Mouse (Mus musculus) limb, embryonic 12.5 days (tissue): ENCODE measurements around the gene Grap2. TPM values are rescaled to one million over a fixed set of nuclear protein-coding genes. Genes with fewer than 3 reads are reported as not detected.

Experiments
- ATAC-seq: fragments of 200-750 bp; cut with Nextera tagmentation; 2 replicates; pipeline ENCODE4 v1.8.0; 2017; ENCODE audit warnings: low read depth, moderate TSS enrichment; ENCODE audit not compliant: insufficient number of reproducible peaks, insufficient read depth, low FRiP score, low TSS enrichment
- H3K27ac ChIP-seq: fragments of 300-500 bp; sonication (generic); 2 replicates; pipeline ENCODE4 v1.5.1; 2016; ENCODE audit warnings: mild to moderate bottlenecking, moderate library complexity
- H3K27me3 ChIP-seq: fragments of 300-500 bp; sonication (generic); 2 replicates; pipeline ENCODE4 v1.6.1; 2016; ENCODE audit warnings: mild to moderate bottlenecking, moderate library complexity
- H3K36me3 ChIP-seq: fragments of 300-500 bp; sonication (generic); 2 replicates; pipeline ENCODE4 v1.6.1; 2016; ENCODE audit warnings: mild to moderate bottlenecking, moderate library complexity
- H3K4me1 ChIP-seq: fragments of 300-500 bp; sonication (generic); replicated peaks from 2 replicates; pipeline ENCODE4 v1.6.1; 2016
- H3K4me2 ChIP-seq: fragments of 300-500 bp; sonication (generic); 2 replicates; pipeline ENCODE4 v1.6.1; 2016; ENCODE audit warnings: mild to moderate bottlenecking, moderate library complexity
- H3K4me3 ChIP-seq: fragments of 300-500 bp; sonication (generic); replicated peaks from 2 replicates; pipeline ENCODE4 v1.5.1; 2016; ENCODE audit warnings: mild to moderate bottlenecking
- H3K9ac ChIP-seq: fragments of 300-500 bp; sonication (generic); replicated peaks from 2 replicates; pipeline ENCODE4 v1.6.1; 2016; ENCODE audit warnings: mild to moderate bottlenecking, moderate library complexity
- H3K9me3 ChIP-seq: fragments of 300-500 bp; sonication (generic); 2 replicates; pipeline ENCODE4 v1.6.1; 2016; ENCODE audit warnings: mild to moderate bottlenecking, moderate library complexity
- WGBS: fragments of 180-500 bp; shearing (Covaris S2); methylation state at CpG from one replicate; pipeline ENCODE4 v1.1.7; 2016; 5-methylcytosine and 5-hydroxymethylcytosine counted together
- polyA plus RNA-seq: library from polyadenylated mRNA; unstranded; fragments of >200 nt; fragmentation: Nextera tagmentation; extraction: Ambion mirVana; gene quantifications from 2 replicates; pipeline ENCODE4 v1.2.1, GENCODE M21; 2016

Grap2 gene
- 1.8 and 2.9 TPM in 2 replicates for polyA plus RNA-seq

DNA sequence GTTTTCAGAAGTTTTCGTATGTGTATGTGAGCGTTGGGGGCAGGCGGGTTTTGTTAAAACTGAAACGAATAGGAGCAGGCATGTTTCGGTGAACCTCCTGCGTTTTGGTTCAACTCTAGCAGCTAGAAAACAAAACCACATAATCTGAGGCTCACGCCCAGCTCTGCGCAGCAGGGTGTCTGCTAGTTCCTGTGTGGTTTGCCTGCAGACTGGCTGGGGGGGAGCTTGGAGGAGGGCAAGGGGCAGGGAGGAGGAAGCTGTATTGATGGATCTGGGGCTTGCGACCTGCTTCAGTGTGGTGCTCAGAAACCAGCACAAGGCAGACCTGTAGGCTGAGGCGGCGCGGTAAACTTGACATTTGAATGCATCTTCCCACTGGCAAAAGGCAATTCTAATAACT is at the start of gene Grap2:
Grap2 (plus strand) TSS at position 304 of the 400 bp plus-strand sequence.
- Histone ChIP-seq H3K27me3 (peaks cover 16% of the 10 kb centered on the region), H3K4me3 (no peak within 1 kb of the TSS)
- 56% methylated on average over 12 of the region's 12 CpGs for WGBS

DNA sequence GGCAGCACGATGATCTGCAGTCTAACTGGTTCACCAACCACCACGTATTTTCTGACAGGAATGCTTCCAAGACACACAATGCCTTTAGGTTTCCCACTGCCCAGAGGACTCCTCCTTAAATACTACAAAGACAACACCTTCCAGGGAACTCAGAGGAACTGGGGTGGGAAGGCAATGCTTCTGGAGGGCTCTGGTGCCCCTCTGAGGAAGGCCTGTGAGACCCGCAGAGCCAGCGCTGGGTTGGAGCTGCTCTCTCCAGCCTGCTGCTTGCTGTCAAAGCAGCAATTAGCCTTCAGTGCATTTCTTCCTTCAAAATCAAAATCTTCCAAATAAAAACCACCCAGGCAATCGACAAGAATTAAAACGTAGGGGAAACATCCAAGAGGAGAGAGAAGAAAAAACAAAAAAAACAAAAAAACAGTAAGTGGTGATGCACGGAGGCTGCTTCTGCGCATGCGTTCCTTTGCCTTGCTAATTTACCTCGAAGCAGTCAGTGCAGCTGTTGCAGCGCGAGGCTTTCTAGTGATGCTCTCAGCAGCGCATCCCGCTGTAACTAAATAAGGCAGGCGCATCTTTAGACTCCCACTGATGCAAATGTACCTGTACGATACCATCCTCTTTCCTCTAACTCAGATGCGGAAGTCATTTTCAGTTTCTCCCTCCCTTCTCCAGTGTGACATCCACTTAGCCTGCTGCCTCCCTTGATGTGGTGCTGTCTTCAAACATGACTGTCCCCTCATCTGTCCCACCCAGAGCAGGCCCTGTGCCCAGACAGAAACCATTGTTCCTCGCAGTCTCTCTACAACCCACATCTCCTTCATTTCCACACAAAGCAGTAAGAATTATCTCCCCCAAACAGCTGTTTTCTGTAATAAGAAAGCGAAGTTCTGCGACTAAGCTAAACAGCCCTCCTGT is 42.2 kb upstream of the Grap2 start:
- 41% methylated on average over 20 of the region's 20 CpGs for WGBS
- H3K4me2 ChIP-seq = peak overlapping the region; percentile 31; the same call in 1 of the 2 replicates
- H3K4me3 ChIP-seq = no peak overlapping the region
- 0 out of 2 replicates have a peak, but pooled peaks cover 4% of the 10 kb centered on the region for H3K27me3 ChIP-seq
- no peak for ATAC-seq
- H3K9me3 ChIP-seq = no peaks in the 10 kb centered on the region
- no peaks in the 10 kb centered on the region for H3K4me1 ChIP-seq
- H3K27ac ChIP-seq = no peak overlapping the region
- H3K36me3 ChIP-seq = no peaks in the 10 kb centered on the region
- H3K9ac ChIP-seq = no peak overlapping the region

More for the DNA sequence above, at the start of gene Grap2:
- ATAC-seq = no peak
- Histone ChIP-seq H3K27ac (no peak within 1 kb of the TSS), H3K36me3 (no peaks in the 10 kb centered on the region), H3K4me1 (no peaks in the 10 kb centered on the region), H3K9me3 (no peaks in the 10 kb centered on the region), H3K4me2 (no peak within 1 kb of the TSS), H3K9ac (no peak within 1 kb of the TSS)

DNA sequence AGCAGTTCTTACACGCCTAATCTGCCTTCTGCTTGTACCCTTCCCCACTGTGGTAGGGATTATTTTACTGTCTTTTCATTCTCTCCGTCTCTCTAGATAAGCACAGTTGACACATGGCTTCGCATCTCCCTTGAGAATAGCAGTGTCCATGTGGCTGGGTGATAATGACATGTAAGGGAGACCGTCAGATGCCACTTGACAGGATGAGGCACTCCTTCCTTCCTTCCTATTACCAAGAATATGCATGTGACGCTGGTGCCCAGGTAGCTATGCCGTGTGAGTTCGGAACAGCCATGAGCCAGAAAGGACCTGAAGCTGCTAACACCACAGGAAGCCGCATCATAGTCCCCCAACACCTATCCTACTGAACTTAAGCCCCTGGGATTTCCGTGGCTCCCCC is 41.4 kb upstream of the Grap2 start:
- H3K9ac ChIP-seq = no peak overlapping the region
- WGBS = 85% methylated on average over 9 of the region's 9 CpGs
- H3K4me3 ChIP-seq = no peak overlapping the region
- H3K9me3 ChIP-seq = no peaks in the 10 kb centered on the region
- no peaks in the 10 kb centered on the region for H3K4me1 ChIP-seq
- H3K27ac ChIP-seq = no peak overlapping the region
- no peak overlapping the region for H3K4me2 ChIP-seq
- 0 out of 2 replicates have a peak, but pooled peaks cover 4% of the 10 kb centered on the region for H3K27me3 ChIP-seq
- no peak for ATAC-seq
- H3K36me3 ChIP-seq = no peaks in the 10 kb centered on the region

DNA sequence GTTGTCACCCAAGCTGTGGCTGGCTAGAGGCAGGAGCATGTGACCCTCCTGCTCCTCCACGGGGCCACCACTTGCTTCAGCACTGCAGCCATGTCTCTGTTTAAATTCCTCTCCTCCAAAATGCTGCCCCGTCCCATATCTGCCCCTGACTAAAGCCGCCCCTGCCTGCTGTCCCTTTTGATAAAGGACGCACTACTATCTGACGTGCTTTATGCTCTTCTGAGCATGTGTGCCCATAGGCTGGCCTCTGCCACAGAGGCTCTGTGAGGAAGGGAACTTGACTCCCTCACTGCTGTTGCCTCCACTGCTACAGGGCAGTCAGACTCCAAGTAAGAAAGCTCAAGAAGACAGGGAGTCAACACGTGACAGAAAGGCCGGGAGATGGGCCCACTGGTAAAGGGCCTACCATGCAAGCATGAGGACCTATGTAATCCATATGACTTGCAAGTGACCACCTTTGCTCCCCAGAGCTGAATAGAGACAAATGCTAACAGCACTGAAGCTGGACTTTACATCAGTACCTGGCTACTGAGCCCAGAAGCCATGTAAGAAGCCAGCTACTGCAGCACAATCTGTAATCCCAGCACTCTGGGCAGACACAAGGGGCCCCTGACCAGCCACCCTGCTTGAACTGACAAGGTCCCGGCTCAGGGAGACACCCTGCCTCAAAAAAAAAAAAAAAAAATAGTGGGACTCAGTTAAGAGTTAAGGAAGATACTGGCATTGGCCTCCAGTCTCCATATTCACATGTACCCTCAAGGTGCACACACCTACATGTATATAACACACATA is 39.9 kb upstream of the Grap2 start:
- ATAC-seq = no peak
- H3K4me2 ChIP-seq = no peak overlapping the region
- H3K27me3 ChIP-seq = 0 out of 2 replicates have a peak, but pooled peaks cover 4% of the 10 kb centered on the region
- no peaks in the 10 kb centered on the region for H3K4me1 ChIP-seq
- WGBS = 83% methylated on average over 8 of the region's 8 CpGs
- H3K36me3 ChIP-seq = no peaks in the 10 kb centered on the region
- H3K4me3 ChIP-seq = no peak overlapping the region
- H3K9ac ChIP-seq = no peak overlapping the region
- H3K9me3 ChIP-seq = no peaks in the 10 kb centered on the region
- H3K27ac ChIP-seq = no peak overlapping the region

DNA sequence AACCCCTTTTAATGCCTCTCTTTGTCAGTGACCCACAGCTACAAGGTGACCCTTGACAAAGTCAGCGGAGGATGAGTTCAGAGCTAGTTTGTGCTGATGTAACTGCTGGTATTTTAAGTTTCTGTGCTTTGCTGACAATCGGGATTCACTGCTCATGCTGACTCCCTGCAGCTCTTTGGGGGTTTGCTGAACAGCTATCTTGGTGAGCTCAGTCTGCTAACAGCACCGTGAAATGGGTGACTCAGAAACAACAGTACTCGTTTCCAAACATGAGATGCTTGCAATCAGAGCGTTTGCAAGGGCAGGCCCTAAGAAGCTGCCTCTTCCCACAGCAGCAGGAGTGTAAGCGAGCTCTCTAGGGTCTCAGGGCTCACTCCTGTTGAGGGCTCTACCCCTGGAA is 39.1 kb upstream of the Grap2 start:
- H3K9me3 ChIP-seq = no peaks in the 10 kb centered on the region
- no peak overlapping the region for H3K4me3 ChIP-seq
- H3K27me3 ChIP-seq = 0 out of 2 replicates have a peak, but pooled peaks cover 4% of the 10 kb centered on the region
- no peak overlapping the region for H3K9ac ChIP-seq
- H3K27ac ChIP-seq = no peak overlapping the region
- no peaks in the 10 kb centered on the region for H3K36me3 ChIP-seq
- ATAC-seq = no peak
- H3K4me1 ChIP-seq = no peaks in the 10 kb centered on the region
- no peak overlapping the region for H3K4me2 ChIP-seq
- WGBS = 64% methylated on average over 6 of the region's 6 CpGs

DNA sequence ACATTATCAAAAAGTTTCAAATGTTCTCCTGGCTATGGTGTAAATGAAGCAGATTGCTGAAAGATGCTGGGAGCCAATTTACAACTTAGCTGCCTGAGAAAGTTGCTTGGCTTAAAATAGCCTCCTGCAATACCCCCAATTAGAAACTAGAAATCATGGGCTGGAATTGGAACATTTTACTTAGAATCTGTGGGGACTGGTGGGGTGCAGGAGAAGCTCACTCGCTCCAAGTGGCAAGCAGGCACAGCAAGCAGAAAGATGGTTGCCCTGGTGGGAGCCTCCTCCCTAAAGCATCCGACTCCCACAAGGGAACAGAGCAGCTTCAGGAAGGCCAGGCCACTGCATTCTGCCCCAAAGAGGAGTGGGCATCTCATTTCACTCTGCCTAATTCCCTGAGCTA is 36.3 kb upstream of the Grap2 start:
- Histone ChIP-seq H3K4me3 (no peak overlapping the region), H3K36me3 (no peaks in the 10 kb centered on the region), H3K27me3 (0 out of 2 replicates have a peak, but pooled peaks cover 4% of the 10 kb centered on the region), H3K27ac (no peak overlapping the region), H3K4me2 (no peak overlapping the region), H3K9me3 (no peaks in the 10 kb centered on the region), H3K9ac (no peak overlapping the region), H3K4me1 (no peaks in the 10 kb centered on the region)
- ATAC-seq = no peak
- 80% methylated on average over 2 of the region's 2 CpGs for WGBS

DNA sequence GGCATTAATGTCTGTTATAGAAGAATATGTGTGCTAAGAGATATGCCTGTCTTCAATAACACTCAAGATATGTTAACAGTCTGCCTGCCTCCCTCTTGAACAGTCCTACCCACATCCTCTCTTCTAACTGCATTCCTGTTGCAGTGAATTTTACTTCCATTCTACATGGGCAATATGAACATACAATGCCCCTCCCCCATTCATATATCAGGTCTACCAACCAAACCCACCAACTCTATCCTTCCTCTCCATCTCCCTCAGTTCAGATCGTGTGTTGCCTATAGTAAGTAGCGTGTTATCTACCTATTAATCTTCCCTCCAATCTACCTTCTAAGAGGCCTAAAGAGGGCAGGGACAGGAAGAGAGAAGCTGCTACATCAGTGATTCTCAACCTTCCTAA is 34.3 kb upstream of the Grap2 start:
- Histone ChIP-seq H3K27ac (no peak overlapping the region), H3K4me2 (no peak overlapping the region), H3K4me3 (no peak overlapping the region), H3K9ac (no peak overlapping the region), H3K4me1 (no peaks in the 10 kb centered on the region), H3K27me3 (0 out of 2 replicates have a peak, but pooled peaks cover 4% of the 10 kb centered on the region), H3K9me3 (no peaks in the 10 kb centered on the region), H3K36me3 (no peaks in the 10 kb centered on the region)
- ATAC-seq = no peak
- WGBS = 89% methylated on average over 2 of the region's 2 CpGs

DNA sequence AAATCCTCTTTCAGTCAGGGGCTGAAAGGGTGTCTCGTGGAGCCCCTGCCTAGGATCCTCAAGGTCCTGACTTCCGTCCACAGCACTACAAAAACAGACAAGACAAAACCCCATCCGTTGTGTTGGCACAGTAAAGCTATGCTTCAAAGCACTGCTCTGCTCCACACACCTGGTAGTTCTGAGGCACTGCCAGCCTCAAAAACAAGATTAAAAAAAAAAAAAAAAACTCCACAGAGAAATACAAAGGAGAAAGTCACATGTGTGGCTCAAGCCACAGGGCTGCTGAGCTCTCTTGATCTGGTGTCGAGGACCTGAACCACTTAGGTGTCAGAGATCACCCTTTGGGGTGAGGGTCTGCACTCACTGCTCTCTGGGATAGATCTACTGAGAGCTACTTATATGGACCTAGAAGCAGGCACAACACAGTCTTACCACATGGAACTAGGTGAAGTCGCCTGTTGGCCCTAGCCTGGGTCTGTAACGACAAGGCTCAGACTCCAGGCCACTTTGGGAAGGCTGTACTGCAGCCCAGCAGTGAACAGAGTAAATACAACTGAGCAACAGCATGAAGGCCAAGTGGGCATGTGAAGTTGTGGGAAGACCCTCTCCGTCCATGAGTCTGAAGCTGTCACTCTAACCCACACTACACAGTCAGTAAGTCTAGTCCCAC is 33.6 kb upstream of the Grap2 start:
- no peak overlapping the region for H3K4me3 ChIP-seq
- H3K36me3 ChIP-seq = no peaks in the 10 kb centered on the region
- no peaks in the 10 kb centered on the region for H3K9me3 ChIP-seq
- WGBS = 78% methylated on average over 7 of the region's 7 CpGs
- H3K4me2 ChIP-seq = no peak overlapping the region
- no peak for ATAC-seq
- no peaks in the 10 kb centered on the region for H3K27me3 ChIP-seq
- no peaks in the 10 kb centered on the region for H3K4me1 ChIP-seq
- no peak overlapping the region for H3K9ac ChIP-seq
- H3K27ac ChIP-seq = no peak overlapping the region

DNA sequence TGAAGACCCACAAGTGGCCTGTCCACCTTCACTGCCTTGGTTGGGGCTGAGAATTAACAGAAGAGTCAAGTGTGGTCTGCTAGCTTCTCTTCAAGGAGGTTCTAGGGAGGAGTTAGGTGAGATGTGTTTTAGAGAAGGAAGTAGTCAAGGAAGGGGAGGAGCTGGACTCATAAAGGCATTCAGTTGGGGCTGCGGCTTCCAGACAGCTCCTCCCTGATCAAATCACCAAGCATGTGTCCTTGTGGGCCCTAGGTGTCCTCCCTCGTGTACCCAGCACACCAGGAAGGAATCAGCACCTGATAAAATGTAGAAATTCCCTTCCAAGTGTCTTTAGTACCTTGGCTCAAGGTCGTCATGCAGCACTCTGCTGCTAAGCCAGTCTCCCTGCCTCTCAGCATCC is 28.3 kb upstream of the Grap2 start:
- H3K9ac ChIP-seq = no peak overlapping the region
- H3K27ac ChIP-seq = no peak overlapping the region
- H3K27me3 ChIP-seq = no peaks in the 10 kb centered on the region
- H3K4me1 ChIP-seq = no peaks in the 10 kb centered on the region
- no peak for ATAC-seq
- no peaks in the 10 kb centered on the region for H3K36me3 ChIP-seq
- H3K4me3 ChIP-seq = no peak overlapping the region
- WGBS = 61% methylated on average over 3 of the region's 3 CpGs
- no peaks in the 10 kb centered on the region for H3K9me3 ChIP-seq
- no peak overlapping the region for H3K4me2 ChIP-seq

DNA sequence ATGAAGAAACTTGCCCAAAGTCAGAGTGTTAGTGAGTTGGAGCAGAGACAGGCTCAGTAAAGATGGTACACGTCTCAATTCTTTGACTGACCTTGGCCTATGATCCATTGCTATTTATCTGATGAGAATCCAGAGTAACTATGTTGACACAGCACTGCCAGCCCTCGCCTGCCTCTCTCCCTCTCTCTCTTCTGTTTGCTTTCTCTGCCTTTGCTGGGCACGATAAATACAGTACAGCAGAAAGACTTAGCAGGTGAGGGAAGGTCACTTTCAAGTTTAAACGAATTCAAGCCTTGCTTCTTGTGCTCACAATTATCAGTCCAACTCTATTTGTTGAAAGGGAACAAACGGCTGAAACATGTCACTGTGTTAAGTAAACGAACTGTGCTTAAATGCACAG is 27.0 kb upstream of the Grap2 start:
- Histone ChIP-seq H3K4me2 (no peak overlapping the region), H3K4me1 (no peaks in the 10 kb centered on the region), H3K27ac (no peak overlapping the region), H3K36me3 (no peaks in the 10 kb centered on the region), H3K9me3 (no peaks in the 10 kb centered on the region), H3K4me3 (no peak overlapping the region), H3K9ac (no peak overlapping the region), H3K27me3 (no peaks in the 10 kb centered on the region)
- WGBS = 74% methylated on average over 6 of the region's 6 CpGs
- ATAC-seq = no peak
